Mouse (Mus musculus): Measurements from ENCODE around the gene Hist3h2a.

Gene Hist3h2a

DNA sequence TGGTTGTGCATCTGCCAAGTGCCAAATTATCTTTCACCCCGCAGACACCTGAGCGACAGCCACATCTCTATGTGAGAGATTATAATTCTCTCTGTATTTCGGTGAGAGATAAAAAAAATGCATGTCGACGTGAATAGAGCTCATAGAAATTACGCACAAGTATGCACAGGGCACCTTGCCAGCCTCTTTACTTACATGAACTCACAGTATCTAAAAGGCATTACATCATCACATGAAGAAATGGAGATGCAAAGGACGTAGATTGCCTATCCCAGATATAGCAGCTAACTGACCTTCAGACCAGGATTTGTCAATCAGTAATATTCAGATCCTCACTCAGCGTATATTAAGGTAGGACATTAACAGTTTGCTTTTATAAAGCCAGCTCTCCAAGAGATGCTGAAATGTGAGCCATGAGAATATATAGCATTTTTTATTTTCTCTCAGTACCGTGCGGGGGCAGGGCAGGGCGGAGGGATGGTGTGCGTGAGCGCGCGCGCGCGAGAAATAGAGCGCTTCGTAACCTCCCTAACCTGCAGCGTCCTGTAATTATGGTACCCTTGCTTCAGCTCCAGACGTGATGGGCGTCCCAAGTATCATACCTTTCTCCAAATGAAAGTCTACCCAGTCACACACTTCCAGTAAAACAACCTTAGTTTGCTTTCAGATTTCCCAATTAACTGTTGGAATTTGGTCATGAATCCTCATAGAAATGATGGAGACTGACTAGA, 6.5 kb upstream of the Hist3h2a start:
- in situ Hi-C loops (cut with MboI, MseI): no loop called here

DNA sequence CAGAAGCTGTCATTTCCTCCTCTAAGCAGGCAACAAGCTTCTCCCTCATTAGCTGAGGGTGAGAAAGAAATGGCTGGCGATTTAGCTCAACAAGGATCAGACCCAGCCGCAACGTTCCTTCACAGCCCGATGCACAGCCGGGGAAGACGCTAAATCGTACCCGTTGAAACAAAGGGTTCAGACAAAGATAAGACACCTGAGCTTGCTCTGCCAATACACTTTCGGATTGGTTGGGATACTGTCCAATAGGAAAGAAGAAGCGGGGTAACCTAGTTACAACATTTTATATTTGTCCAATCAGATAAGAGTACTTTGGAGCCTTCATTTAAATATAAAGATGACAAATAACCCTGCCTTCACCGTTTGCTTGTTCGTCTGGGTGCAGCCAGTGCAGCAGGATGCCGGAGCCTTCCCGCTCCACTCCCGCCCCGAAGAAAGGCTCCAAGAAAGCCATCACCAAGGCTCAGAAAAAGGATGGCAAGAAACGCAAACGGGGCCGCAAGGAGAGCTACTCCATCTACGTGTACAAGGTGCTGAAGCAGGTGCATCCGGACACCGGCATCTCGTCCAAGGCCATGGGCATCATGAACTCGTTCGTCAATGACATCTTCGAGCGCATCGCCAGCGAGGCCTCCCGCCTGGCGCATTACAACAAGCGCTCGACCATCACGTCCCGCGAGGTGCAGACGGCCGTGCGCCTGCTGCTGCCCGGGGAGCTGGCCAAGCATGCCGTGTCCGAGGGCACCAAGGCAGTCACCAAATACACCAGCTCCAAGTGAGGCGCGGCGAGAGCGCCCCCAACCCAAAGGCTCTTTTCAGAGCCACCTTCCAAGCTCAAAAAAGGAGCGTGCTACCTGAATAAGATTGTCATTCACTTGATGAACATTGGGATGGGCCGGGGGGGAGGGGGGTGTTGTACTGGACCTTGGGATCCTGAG, 5.7 kb upstream of the Hist3h2a start, which contains the start of gene Hist3h2ba:
Gene Hist3h2ba (plus strand): TSS at position 379 of the 938 bp plus-strand sequence.
- in situ Hi-C loops (cut with MboI, MseI): no loop called here

DNA sequence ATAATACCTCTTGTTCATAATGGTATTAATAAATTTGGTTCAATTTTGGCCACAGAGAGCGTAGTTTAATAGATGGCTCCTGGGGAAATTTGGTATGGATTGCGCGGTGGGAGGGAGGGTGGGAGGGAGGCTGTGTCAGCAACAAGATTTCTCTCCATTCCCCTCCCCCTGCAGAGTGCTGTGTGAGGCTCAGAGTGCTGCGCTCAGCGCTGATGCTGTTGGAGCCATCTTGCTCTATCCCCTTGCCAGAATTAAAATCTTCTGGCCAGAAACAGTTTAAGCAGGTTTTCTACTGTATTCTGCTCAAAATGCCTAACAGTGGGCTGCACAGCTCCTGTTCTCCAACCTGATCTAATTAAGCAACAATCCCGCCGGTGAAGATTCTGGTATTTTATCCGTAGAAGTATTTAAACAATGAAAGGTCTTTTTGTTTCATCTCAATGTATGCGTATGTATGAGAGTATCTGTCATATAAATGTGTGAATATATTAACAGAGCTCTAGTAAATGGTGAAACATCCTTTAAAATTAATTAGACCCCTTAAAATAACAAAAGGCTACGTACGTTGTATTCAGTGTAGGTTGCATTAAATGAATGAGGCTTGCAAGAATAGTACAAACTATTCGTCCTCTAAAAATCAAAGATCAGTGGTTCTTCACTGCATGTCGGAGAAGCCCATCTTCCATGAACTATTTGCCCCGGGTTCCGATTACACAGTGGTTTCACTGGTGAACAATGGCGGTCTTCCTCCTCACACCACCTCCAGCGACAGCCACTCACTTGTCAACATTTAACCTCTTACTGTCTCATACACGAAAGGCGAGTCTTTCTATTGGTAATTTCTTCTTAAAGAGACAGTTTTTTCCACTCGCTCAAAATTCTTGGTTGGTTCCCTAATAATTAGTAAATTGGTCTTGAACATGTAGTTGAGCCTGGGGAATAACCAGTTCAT, 4.7 kb upstream of the Hist3h2a start:
- in situ Hi-C loops (cut with MboI, MseI): loop anchor here in 1 of 2 experiments (10.0 kb wide), 1 partner anchor 645 kb away; the partner anchor contains the start of gene Zfp692

DNA sequence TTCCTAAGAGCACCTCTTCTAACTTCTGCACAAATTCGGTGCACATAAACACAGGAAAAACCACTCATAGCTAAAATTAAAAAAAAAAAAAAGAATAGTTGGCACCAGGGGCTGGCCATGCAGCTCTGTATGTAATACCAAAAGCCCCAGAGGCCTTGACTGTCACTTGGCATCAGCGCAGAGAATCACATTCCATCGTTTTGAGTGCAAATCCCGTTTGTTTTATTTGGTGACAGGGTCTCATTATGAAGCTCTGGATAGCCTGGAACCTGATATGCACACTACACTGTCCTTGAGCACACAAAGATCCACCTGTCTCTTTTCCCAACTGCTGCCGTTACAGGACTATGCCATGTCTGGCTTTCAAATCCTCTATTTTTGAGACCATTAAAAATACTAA, 3.3 kb upstream of the Hist3h2a start:
- in situ Hi-C loops (cut with MboI, MseI): loop anchor here in 1 of 2 experiments (10.0 kb wide), 1 partner anchor 646 kb away; the partner anchor contains the start of gene Zfp692

DNA sequence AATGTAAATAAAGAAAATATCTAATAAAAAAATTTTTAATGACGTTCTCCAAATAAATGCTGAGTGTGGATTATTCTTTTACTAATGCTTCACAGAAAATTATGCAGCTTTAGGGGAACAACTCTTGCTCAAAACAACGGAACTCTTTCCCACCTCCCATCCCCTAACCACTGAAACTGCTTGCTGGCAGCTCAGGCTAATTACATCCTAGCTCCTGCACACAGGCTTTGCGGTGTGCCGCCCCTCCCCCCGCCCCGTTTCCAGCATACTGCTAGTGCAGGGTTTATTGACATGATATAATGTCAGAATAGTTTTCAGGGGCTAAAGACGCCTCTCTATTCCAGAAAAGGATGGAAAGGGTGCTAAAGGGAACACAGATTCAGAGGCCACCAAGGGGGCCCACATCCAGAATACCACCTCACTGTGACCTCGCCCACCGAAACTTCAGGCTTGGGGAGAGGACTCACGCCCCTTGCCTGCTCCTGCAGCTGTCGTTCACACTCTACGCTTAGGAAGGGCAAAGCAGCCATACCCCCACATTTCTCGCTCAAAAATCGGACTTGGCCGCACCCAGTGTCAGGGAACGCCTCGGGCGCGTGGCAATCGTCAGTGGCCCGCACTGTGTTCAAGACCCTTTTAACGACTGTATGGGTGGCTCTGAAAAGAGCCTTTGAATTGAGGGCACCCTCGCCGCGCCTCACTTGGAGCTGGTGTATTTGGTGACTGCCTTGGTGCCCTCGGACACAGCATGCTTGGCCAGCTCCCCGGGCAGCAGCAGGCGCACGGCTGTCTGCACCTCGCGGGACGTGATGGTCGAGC, 925 bp upstream of the Hist3h2a start:
- in situ Hi-C loops (cut with MboI, MseI): loop anchor here in 1 of 2 experiments (10.0 kb wide), 1 partner anchor 649 kb away; the partner anchor contains the start of gene Zfp692

DNA sequence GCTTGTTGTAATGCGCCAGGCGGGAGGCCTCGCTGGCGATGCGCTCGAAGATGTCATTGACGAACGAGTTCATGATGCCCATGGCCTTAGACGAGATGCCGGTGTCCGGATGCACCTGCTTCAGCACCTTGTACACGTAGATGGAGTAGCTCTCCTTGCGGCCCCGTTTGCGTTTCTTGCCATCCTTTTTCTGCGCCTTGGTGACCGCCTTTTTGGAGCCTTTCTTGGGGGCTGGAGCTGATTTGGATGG, 390 bp upstream of the Hist3h2a start:
- in situ Hi-C loops (cut with MboI, MseI): loop anchor here in 1 of 2 experiments (10.0 kb wide), 1 partner anchor 649 kb away; the partner anchor contains the start of gene Zfp692

DNA sequence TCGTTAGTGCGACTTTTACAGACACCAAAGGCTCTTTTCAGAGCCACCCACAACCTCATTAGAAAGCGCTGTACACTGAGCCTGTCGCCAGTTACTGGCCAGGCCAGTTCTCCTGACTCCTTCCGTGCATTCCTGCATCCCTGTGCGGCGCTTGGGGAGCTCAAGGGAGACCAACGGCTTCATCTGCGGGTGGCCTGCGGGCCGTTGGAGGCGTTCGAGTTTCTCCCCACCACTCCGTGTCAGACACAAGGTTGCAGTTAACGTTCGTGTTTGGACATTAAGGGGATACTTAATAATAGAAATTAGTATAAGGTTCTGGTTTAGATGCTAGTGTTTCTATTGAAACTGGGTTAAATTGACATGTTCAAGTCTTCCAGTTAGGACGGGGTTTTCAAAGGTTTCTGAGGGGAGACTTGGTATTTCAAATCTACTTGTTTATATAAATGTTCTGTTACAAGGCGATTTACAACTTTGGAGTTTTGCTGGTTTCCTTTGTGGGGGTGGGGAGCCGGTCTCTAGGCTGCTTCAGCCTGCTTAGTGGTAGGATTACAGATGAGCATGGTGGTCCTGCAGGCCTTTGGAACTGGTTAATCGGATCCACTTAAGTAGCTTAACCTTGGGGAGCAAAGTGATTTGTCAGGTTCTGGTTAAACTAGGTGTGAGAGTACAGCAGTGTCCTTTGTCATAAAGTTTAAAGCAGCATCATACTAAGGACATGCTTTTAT, 820 bp downstream of the Hist3h2a start:
- in situ Hi-C loops (cut with MboI, MseI): loop anchor here in 1 of 2 experiments (10.0 kb wide), 1 partner anchor 651 kb away; the partner anchor contains the start of gene Zfp692

DNA sequence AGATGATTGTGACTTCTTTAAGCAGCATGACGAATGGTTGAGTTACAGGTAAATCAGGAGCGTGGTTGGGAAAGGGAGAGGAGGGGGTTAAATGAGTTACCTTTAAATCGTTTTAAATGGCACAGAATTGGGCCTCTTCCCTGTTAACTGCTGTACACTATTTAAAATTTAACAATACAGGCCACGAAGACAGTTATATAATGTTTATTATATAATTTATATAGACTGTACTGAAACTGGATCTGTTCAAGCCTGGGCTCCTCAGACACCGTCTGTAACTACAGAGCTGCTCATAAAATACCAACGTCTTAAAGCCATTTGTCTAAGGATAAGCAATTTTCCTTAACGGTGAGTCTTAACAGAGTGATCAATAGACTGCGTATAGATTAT, 1.4 kb downstream of the Hist3h2a start:
- in situ Hi-C loops (cut with MboI, MseI): loop anchor here in 1 of 2 experiments (10.0 kb wide), 1 partner anchor 651 kb away; the partner anchor contains the start of gene Zfp692

DNA sequence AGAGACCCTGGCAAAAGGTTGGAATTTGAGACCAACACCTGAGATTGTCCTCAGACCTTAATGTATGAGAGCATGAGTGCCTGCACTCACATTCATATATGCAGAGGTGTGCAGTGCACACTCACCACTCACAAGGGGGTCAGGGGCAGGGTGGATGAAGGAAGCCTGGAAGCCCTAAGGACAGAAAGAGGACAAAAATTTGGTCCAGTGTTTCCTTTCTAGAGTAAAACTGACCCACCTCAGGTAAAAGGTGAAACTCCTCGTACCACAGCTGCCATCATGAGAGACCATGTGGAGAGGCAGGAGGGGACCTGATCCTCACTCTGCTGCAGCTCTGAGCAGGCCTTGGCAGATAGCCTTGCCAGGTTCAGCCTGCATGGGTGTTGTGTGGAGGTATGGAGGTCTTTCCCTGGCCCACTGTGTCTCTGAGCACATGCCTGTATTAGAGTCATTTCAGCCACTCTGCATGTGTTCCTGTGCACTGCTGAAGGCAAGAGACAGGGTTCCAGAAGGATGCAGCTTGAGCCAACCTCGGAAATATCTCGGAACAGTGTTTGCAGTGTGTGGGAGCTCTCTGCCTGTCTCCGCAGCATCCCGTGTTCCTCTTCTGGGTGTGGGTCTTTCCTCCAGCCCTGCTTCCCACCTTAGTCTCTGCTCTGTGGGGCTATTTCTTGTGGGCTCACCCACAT, 2.9 kb downstream of the Hist3h2a start:
- in situ Hi-C loops (cut with MboI, MseI): loop anchor here in 1 of 2 experiments (10.0 kb wide), 1 partner anchor 653 kb away; the partner anchor contains the start of gene Zfp692

DNA sequence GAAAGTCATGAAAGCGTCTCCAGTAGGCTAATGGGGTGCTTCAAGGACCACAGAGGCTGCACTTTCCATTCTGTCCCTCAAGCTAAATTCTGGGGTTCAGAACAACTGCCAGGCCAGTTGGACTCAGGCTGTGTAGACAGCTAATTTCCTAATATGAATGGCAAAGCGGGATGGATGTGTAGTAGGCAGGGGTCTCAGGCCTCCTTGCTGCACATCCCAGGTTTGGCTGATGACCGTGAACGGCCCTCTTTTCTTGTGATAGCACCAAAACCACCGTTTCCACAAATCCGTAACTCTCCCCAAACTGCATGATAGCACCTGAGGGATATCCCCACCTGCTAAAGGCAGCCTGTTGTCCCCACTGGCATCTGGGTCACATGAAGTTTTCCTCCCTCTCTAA, 4.1 kb downstream of the Hist3h2a start:
- in situ Hi-C loops (cut with MboI, MseI): loop anchor here in 1 of 2 experiments (10.0 kb wide), 1 partner anchor 654 kb away; the partner anchor contains the start of gene Zfp692

DNA sequence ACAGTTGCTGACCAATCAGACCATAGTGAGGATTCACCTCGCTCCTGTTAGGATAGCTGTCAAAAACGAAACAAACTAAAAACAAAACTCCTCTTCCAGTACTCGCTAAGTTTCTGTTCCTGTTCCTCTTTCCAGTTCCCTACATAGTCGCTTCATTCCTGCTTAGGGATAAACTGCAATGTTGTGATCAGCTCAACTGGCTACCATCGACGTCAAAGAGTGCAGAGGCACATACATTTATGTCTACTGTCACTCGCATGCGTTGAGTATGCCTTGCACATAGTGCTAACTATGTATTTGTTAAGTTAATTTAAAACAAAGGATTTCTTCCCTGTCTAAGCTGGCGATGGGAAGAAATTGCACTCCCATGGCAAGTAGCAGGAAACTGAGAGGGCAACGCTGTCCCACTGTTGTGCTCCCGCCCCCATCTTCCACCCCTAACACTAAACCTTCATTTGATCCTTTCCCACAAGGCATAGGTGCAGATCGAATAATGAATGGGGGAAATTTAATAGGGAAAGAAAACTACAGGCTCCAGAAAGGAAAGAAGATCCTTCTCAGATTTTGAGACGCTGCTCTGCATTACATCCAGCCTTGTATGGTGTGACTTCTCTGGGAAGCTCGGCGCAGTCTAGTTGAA, 4.8 kb downstream of the Hist3h2a start:
- in situ Hi-C loops (cut with MboI, MseI): loop anchor here in 1 of 2 experiments (10.0 kb wide), 1 partner anchor 655 kb away; the partner anchor contains the start of gene Zfp692

DNA sequence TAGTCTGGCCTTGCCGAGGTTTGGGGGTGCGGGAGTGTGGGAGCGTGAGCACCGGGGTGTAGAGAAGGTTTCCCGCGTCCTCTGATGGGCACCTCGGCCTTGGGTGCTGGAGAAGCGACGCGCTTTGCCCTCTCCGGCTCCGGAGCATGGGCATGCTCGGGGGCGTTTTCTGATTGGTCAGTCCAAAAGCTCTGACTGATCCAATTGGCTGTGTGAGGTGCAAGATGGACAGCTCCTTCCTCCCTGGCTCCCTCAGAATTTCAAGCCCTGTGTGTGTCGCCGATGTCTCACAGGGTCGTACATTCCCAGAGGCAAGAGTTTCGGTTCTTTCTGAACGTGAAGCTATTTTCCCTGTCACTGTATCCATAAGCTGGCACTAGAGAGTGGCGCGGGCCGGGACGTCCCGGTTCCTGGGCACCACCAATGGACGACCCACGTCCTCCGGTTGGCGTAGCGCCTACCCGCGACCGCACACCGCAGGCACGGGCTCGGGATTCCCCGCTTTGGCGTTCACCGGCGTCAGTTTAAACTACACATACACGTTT, 5.5 kb downstream of the Hist3h2a start:
- in situ Hi-C loops (cut with MboI, MseI): loop anchor here in 1 of 2 experiments (10.0 kb wide), 1 partner anchor 655 kb away; the partner anchor contains the start of gene Zfp692

DNA sequence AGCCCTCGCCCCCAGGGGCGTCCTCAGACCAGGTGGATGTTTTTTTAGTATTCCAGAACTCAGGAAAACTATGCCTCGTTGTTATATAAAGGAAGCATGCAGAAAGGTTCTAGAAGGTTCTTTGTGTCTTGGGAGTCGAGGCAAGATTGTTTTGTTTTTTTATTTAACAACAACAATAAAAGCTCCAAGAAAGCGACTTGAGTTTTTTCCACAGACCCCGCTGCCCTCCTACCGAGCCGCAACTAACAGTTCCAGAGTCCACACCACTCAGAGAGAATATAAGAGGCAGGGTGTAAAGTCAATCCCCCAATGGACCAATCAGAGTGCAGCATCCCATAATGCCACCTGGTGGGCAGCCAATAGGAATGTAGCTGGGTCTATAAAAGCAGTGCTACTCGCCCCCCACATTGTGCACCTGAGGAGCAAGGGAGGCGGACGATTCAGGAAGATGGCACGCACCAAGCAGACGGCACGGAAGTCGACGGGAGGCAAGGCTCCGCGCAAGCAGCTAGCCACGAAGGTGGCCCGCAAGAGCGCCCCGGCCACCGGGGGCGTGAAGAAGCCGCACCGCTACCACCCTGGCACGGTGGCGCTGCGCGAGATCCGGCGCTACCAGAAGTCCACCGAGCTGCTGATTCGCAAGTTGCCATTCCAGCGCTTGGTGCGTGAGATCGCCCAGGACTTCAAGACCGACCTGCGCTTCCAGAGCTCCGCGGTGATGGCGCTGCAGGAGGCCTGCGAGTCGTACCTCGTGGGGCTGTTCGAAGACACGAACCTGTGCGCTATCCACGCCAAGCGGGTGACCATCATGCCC, 7.1 kb downstream of the Hist3h2a start:
- in situ Hi-C loops (cut with MboI, MseI): no loop called here

DNA sequence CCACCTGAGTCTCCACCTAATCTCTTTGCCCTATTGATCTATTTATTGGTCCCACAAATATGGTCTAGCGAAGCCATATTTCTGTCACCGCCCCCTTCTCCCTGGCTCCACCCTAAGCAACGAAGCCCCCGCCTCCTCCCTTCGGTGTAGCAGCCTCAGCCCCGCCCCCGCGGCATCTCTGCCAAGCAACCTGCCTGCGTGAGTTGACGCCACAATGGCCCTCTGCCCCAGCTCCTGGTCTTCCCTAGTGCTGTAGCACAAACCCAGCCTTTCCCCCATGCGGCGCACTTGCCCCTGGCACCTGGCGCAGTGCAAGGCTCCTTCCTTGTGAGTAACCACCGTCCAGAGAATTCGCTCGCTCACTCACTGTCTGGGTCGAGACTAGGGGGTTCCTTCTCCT, 9.1 kb downstream of the Hist3h2a start:
- in situ Hi-C loops (cut with MboI, MseI): no loop called here

DNA sequence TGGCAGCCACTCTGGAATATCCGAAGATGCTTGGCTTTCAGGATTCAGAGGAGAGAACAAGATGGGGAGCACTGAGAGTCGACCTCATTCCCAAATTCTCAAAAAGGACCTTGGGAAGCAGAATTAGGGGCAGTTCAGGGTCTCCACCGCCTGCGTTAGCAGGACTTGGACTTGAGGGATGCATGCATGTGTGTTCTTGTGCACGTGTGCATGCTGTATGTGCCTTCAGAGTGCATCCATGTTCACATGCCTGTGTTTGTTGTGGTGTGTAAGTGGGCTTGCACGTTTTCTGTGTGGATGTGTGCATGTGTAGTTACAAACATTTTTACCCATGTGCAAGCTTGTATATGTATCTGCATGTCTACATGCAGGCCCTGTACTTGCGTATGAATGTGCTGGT, 9.7 kb downstream of the Hist3h2a start:
- in situ Hi-C loops (cut with MboI, MseI): no loop called here

DNA sequence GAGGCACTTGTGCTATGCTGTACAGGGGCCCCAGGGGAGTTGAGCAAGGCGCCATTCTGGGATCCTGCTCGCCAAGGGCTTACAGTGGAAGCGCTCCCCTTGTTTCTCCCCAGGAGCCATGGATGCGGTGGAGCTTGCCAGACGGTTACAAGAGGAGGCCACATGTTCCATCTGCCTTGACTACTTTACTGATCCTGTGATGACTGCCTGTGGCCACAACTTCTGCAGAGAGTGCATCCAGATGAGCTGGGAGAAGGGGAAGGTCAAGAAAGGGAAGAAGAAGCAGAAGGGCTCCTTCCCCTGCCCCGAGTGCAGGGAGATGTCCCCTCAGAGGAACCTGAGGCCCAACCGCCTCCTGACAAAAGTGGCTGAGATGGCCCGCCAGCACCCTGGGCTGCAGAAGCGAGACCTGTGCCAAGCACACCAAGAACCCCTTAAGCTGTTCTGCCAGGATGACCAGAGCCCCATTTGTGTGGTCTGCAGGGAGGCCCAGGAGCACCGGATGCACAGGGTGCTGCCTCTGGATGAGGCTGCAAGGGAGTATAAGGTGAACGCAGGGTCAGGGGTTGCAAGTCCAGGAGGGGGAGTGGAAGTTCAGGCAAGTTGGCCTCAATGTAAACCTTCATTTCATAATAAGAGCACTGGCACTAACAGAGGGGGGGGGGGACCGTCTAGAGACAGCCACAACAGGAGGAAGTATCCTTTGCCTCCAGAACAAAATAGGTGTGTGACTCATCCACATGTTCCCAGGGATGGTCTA, 10.7 kb downstream of the Hist3h2a start:
- in situ Hi-C loops (cut with MboI, MseI): no loop called here
